Mouse (Mus musculus): Measurements from ENCODE around the gene Matn4. TPM values are rescaled to one million over a fixed set of nuclear protein-coding genes. Genes with fewer than 3 reads are reported as not detected.
"Not testable (repeated sequence)": the region's sequence is repeated elsewhere in the genome, so short reads cannot be mapped to it uniquely, and the experiment has no call there.

The Matn4 gene
- polyA plus RNA-seq, 1 experiment, result 0.01 TPM

GRCm38 (mm10) chr2:164348980-164349379 is 56.0 kb downstream of the Matn4 start:
- H3K36me3 ChIP-seq (ENCODE audit: control insufficient read depth, insufficient read depth), result no peaks in the 10 kb centered on the region
- no peaks in the 10 kb centered on the region for H3K27me3 ChIP-seq (ENCODE audit: control insufficient read depth, insufficient read depth, insufficient read length)
- no peak overlapping the region for H3K4me3 ChIP-seq (ENCODE audit: insufficient read depth, poor library complexity, severe bottlenecking)
- no peak overlapping the region for H3ac ChIP-seq (ENCODE audit: control insufficient read depth, insufficient read length, low read depth)
- no peaks in the 10 kb centered on the region for H3K79me2 ChIP-seq (ENCODE audit: control insufficient read depth, insufficient read depth)
- no peak for TF ChIP-seq MYOD1 (IDR thresholded peaks at IDR 0.05; ENCODE audit: control insufficient read depth, insufficient read length, low read depth)
- no peak for TF ChIP-seq USF1 (IDR thresholded peaks at IDR 0.05; ENCODE audit: low read depth)
- TF ChIP-seq CTCF (IDR thresholded peaks at IDR 0.05; ENCODE audit: control insufficient read depth, insufficient read depth, insufficient read length), result no peak
- no peak for TF ChIP-seq MAX (IDR thresholded peaks at IDR 0.05)
- no peak for TF ChIP-seq MYOG (IDR thresholded peaks at IDR 0.05; ENCODE audit: control insufficient read depth, extremely low read depth, insufficient read length)
- no peak for TF ChIP-seq FOSL1 (IDR thresholded peaks at IDR 0.05; ENCODE audit: insufficient read depth, low read length, poor library complexity, severe bottlenecking)
- TF ChIP-seq CEBPB (IDR thresholded peaks at IDR 0.05; ENCODE audit: low read depth), result no peak
- no peaks in the 10 kb centered on the region for H3K79me3 ChIP-seq (ENCODE audit: low read depth)

GRCm38 (mm10) chr2:164347697-164348096 is 57.3 kb downstream of the Matn4 start:
- not testable (repeated sequence) for H3K4me3 ChIP-seq (ENCODE audit: insufficient read depth, poor library complexity, severe bottlenecking)

GRCm38 (mm10) chr2:164343732-164344131 is 61.2 kb downstream of the Matn4 start:
- not testable (repeated sequence) for H3K79me2 ChIP-seq (ENCODE audit: control insufficient read depth, insufficient read depth); H3K4me3 ChIP-seq (ENCODE audit: insufficient read depth, poor library complexity, severe bottlenecking); H3ac ChIP-seq (ENCODE audit: control insufficient read depth, insufficient read length, low read depth); H3K27me3 ChIP-seq (ENCODE audit: control insufficient read depth, insufficient read depth, insufficient read length); H3K36me3 ChIP-seq (ENCODE audit: control insufficient read depth, insufficient read depth); H3K79me3 ChIP-seq (ENCODE audit: low read depth)

More at GRCm38 (mm10) chr2:164347697-164348096, 57.3 kb downstream of the Matn4 start:
- not testable (repeated sequence) for H3K79me3 ChIP-seq (ENCODE audit: low read depth); H3K36me3 ChIP-seq (ENCODE audit: control insufficient read depth, insufficient read depth); H3K79me2 ChIP-seq (ENCODE audit: control insufficient read depth, insufficient read depth); H3ac ChIP-seq (ENCODE audit: control insufficient read depth, insufficient read length, low read depth); H3K27me3 ChIP-seq (ENCODE audit: control insufficient read depth, insufficient read depth, insufficient read length)

Small RNAs within 50 kb of the gene (microRNA-seq; reads per million reads assigned to microRNA genes)
- 0.12 reads per million for gene Mir7678 (ENCODE audit: borderline microRNAs expressed)

Other genes starting within 250 kb of the Matn4 start
- not detected for gene Kcns1, start 234.0 kb downstream of the Matn4 start, polyA plus RNA-seq (2012; fragmentation: generic; extraction: Trizol)
- gene Wfdc5, start 222.4 kb downstream of the Matn4 start, polyA plus RNA-seq (2012; fragmentation: generic; extraction: Trizol), result not detected
- not detected for gene Wfdc12, start 214.6 kb downstream of the Matn4 start, polyA plus RNA-seq (2012; fragmentation: generic; extraction: Trizol)
- 0.76 TPM for gene Wfdc15a, start 205.0 kb downstream of the Matn4 start, polyA plus RNA-seq (2012; fragmentation: generic; extraction: Trizol)
- gene Wfdc15b, start 183.5 kb downstream of the Matn4 start, polyA plus RNA-seq (2012; fragmentation: generic; extraction: Trizol), result not detected
- not detected for gene Svs2, start 166.7 kb downstream of the Matn4 start, polyA plus RNA-seq (2012; fragmentation: generic; extraction: Trizol)
- not detected for gene Svs3b, start 148.5 kb downstream of the Matn4 start, polyA plus RNA-seq (2012; fragmentation: generic; extraction: Trizol)
- not detected for gene Svs4, start 126.7 kb downstream of the Matn4 start, polyA plus RNA-seq (2012; fragmentation: generic; extraction: Trizol)
- not detected for gene Svs3a, start 115.9 kb downstream of the Matn4 start, polyA plus RNA-seq (2012; fragmentation: generic; extraction: Trizol)
- gene Svs6, start 88.4 kb downstream of the Matn4 start, polyA plus RNA-seq (2012; fragmentation: generic; extraction: Trizol), result not detected
- not detected for gene Svs5, start 72.4 kb downstream of the Matn4 start, polyA plus RNA-seq (2012; fragmentation: generic; extraction: Trizol)
- 11.4 TPM for gene Slpi, start 16.1 kb downstream of the Matn4 start, polyA plus RNA-seq (2012; fragmentation: generic; extraction: Trizol)
- gene Rbpjl, start 2.0 kb downstream of the Matn4 start, polyA plus RNA-seq (2012; fragmentation: generic; extraction: Trizol), result 0.01 TPM
- gene Sdc4, start 38.7 kb upstream of the Matn4 start, polyA plus RNA-seq (2012; fragmentation: generic; extraction: Trizol), result 124 TPM
- 49.6 TPM for gene Sys1, start 51.8 kb upstream of the Matn4 start, polyA plus RNA-seq (2012; fragmentation: generic; extraction: Trizol)
- 29.7 TPM for gene Gm20458, start 55.8 kb upstream of the Matn4 start, polyA plus RNA-seq (2012; fragmentation: generic; extraction: Trizol)
- not detected for gene Trp53tg5, start 68.6 kb upstream of the Matn4 start, polyA plus RNA-seq (2012; fragmentation: generic; extraction: Trizol)
- gene Dbndd2, start 80.9 kb upstream of the Matn4 start, polyA plus RNA-seq (2012; fragmentation: generic; extraction: Trizol), result 21.2 TPM
- 74.3 TPM for gene Pigt, start 92.4 kb upstream of the Matn4 start, polyA plus RNA-seq (2012; fragmentation: generic; extraction: Trizol)
- gene Wfdc2, start 157.3 kb upstream of the Matn4 start, polyA plus RNA-seq (2012; fragmentation: generic; extraction: Trizol), result not detected
- not detected for gene Spint3, start 168.3 kb upstream of the Matn4 start, polyA plus RNA-seq (2012; fragmentation: generic; extraction: Trizol)
- not detected for gene Wfdc6a, start 180.3 kb upstream of the Matn4 start, polyA plus RNA-seq (2012; fragmentation: generic; extraction: Trizol)
- gene Eppin, start 188.4 kb upstream of the Matn4 start, polyA plus RNA-seq (2012; fragmentation: generic; extraction: Trizol), result not detected
- gene Wfdc6b, start 208.4 kb upstream of the Matn4 start, polyA plus RNA-seq (2012; fragmentation: generic; extraction: Trizol), result not detected
- not detected for gene Wfdc8, start 208.5 kb upstream of the Matn4 start, polyA plus RNA-seq (2012; fragmentation: generic; extraction: Trizol)
- not detected for gene Wfdc16, start 233.6 kb upstream of the Matn4 start, polyA plus RNA-seq (2012; fragmentation: generic; extraction: Trizol)

Measured in C2C12 (cell line).